Mouse (Mus musculus) megakaryocyte, embryonic 14.5 days (primary cell): ENCODE results near the gene Tmigd3.

ENCODE experiments used
- FLI1 ChIP-seq: IDR thresholded peaks from 2 replicates; pipeline ENCODE4 v1.6.1; 2012; ENCODE audit warnings: low read length, inconsistent platforms, mixed read lengths
- GATA1 ChIP-seq: IDR thresholded peaks from 3 replicates; pipeline ENCODE4 v1.6.1; 2012; ENCODE audit warnings: mixed read lengths, low read length, inconsistent platforms, borderline replicate concordance

- no peak for TF ChIP-seq GATA1
- no peak for TF ChIP-seq FLI1
Measured at GRCm38 (mm10) chr3:105896811-105897210, 26.1 kb downstream of the Tmigd3 start.
